Mouse (Mus musculus) liver, embryonic 12.5 days (tissue): ENCODE results near the gene Fhl4. TPM values are rescaled to one million over a fixed set of nuclear protein-coding genes. Genes with fewer than 3 reads are reported as not detected.

Experiments used
- ATAC-seq: fragments of 200-750 bp; cut with Nextera tagmentation; 2 replicates; pipeline ENCODE4 v1.8.0; 2017; ENCODE audit warnings: moderate number of reproducible peaks, mild to moderate bottlenecking, moderate library complexity
- H3K27ac ChIP-seq: fragments of 300-500 bp; sonication (generic); 2 replicates; pipeline ENCODE4 v1.5.1; 2016; ENCODE audit warnings: mild to moderate bottlenecking
- H3K27me3 ChIP-seq: fragments of 300-500 bp; sonication (generic); replicated peaks from 2 replicates; pipeline ENCODE4 v1.6.1; 2016; ENCODE audit warnings: mild to moderate bottlenecking, moderate library complexity
- H3K36me3 ChIP-seq: fragments of 300-500 bp; sonication (generic); 2 replicates; pipeline ENCODE4 v1.6.1; 2016; ENCODE audit warnings: mild to moderate bottlenecking, moderate library complexity
- H3K4me1 ChIP-seq: fragments of 300-500 bp; sonication (generic); 2 replicates; pipeline ENCODE4 v1.6.1; 2016
- H3K4me2 ChIP-seq: fragments of 300-500 bp; sonication (generic); 2 replicates; pipeline ENCODE4 v1.6.1; 2016; ENCODE audit warnings: mild to moderate bottlenecking, moderate library complexity
- H3K4me3 ChIP-seq: fragments of 300-500 bp; sonication (generic); 2 replicates; pipeline ENCODE4 v1.5.1; 2016; ENCODE audit warnings: mild to moderate bottlenecking, moderate library complexity
- H3K9ac ChIP-seq: fragments of 300-500 bp; sonication (generic); 2 replicates; pipeline ENCODE4 v1.6.1; 2016; ENCODE audit warnings: mild to moderate bottlenecking, moderate library complexity
- H3K9me3 ChIP-seq: fragments of 300-500 bp; sonication (generic); replicated peaks from 2 replicates; pipeline ENCODE4 v1.6.1; 2016; ENCODE audit warnings: mild to moderate bottlenecking, moderate library complexity
- WGBS: fragments of 180-500 bp; shearing (Covaris S2); methylation state at CpG from one replicate; pipeline ENCODE4 v1.1.7; 2016; ENCODE audit not compliant: insufficient replicate concordance; 5-methylcytosine and 5-hydroxymethylcytosine counted together
- polyA plus RNA-seq: library from polyadenylated mRNA; unstranded; fragments of >200 nt; fragmentation: Nextera tagmentation; extraction: Ambion mirVana; gene quantifications from 2 replicates; pipeline ENCODE4 v1.2.1, GENCODE M21; 2016

Gene Fhl4
- polyA plus RNA-seq, 1 experiment from 2014 or later, result 0.67 TPM

- H3K9ac ChIP-seq, result no peak overlapping the region
- WGBS, result 54% methylated on average over 4 of the region's 4 CpGs
These were observed 30.6 kb downstream of the Fhl4 start for GRCm38 (mm10) chr10:85071605-85072152.

DNA sequence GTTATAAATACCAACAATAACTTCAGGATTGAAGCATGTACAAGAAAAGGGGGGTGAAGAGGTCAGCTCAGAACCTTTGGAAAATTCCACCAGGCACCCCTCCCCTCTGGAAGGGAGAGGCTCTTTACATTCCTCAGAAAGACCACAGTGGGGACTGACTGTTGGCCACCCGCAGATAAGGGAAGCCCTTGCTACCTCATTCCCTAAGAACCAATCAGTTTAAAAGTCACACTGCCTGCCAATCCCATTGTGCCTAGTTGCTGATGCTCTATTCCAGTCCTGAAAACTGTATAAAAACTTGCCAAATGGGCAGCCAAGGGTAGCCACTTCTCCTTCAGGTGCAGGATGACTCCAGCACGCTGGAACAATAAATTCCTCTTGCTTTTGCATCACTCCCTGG is 47.4 kb downstream of the Fhl4 start:
- no peak overlapping the region for H3K27ac ChIP-seq
- H3K4me1 ChIP-seq, result no peaks in the 10 kb centered on the region
- H3K36me3 ChIP-seq, result no peaks in the 10 kb centered on the region
- H3K27me3 ChIP-seq, result no peaks in the 10 kb centered on the region; the same call in 1 of the 2 replicates
- no peak for ATAC-seq
- no peaks in the 10 kb centered on the region for H3K9me3 ChIP-seq
- H3K4me3 ChIP-seq, result no peak overlapping the region
- 61% methylated on average over 2 of the region's 2 CpGs for WGBS
- no peak overlapping the region for H3K4me2 ChIP-seq
- H3K9ac ChIP-seq, result no peak overlapping the region

More at GRCm38 (mm10) chr10:85071605-85072152, 30.6 kb downstream of the Fhl4 start:
- no peaks in the 10 kb centered on the region for H3K36me3 ChIP-seq
- H3K9me3 ChIP-seq, result no peaks in the 10 kb centered on the region
- H3K4me3 ChIP-seq, result no peak overlapping the region
- no peak for ATAC-seq
- H3K4me2 ChIP-seq, result no peak overlapping the region
- no peaks in the 10 kb centered on the region for H3K4me1 ChIP-seq
- no peak overlapping the region for H3K27ac ChIP-seq
- no peaks in the 10 kb centered on the region for H3K27me3 ChIP-seq

GRCm38 (mm10) chr10:85052451-85052850 is 49.8 kb downstream of the Fhl4 start:
- H3K4me1 ChIP-seq, result no peaks in the 10 kb centered on the region
- no peaks in the 10 kb centered on the region for H3K36me3 ChIP-seq
- H3K4me2 ChIP-seq, result no peak overlapping the region
- H3K9ac ChIP-seq, result no peak overlapping the region
- no peaks in the 10 kb centered on the region; the same call in 1 of the 2 replicates for H3K27me3 ChIP-seq
- no peak overlapping the region for H3K4me3 ChIP-seq
- no peak overlapping the region for H3K27ac ChIP-seq
- no peak for ATAC-seq
- H3K9me3 ChIP-seq, result no peaks in the 10 kb centered on the region; the same call in 1 of the 2 replicates
- WGBS, result 29% methylated on average over 4 of the region's 4 CpGs

DNA sequence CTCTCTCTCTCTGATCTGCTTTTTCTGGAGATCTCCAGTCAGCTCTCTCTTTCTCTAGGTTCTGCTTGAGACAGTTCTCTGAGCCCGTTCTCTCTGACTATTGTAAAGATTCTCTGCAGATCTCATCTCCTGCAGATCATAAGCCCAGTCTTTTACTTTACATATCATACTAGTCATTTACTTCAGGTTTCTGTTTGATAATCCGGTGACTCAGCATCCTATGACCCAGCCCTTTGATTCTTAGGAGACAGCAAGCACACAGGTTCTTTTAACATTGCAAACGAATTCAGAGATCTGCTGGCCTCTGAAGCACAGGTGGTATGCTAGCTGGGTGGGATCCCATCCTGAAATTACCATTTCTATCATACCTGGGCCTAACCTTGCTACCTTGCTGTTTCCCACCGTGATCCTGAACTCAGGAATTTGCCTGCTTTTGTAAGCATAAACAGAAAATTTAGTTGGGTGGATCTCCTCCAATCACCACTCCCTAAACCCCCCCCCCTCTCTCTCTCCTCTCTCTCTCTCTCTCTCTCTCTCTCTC is 51.6 kb downstream of the Fhl4 start:
- ATAC-seq, result no peak
- Histone ChIP-seq H3K36me3 (no peaks in the 10 kb centered on the region), H3K9ac (no peak overlapping the region), H3K4me2 (no peak overlapping the region), H3K27ac (no peak overlapping the region), H3K4me3 (no peak overlapping the region), H3K9me3 (no peaks in the 10 kb centered on the region; the same call in 1 of the 2 replicates), H3K27me3 (no peaks in the 10 kb centered on the region; the same call in 1 of the 2 replicates), H3K4me1 (no peaks in the 10 kb centered on the region)
- 36% methylated on average over 4 of the region's 4 CpGs for WGBS

DNA sequence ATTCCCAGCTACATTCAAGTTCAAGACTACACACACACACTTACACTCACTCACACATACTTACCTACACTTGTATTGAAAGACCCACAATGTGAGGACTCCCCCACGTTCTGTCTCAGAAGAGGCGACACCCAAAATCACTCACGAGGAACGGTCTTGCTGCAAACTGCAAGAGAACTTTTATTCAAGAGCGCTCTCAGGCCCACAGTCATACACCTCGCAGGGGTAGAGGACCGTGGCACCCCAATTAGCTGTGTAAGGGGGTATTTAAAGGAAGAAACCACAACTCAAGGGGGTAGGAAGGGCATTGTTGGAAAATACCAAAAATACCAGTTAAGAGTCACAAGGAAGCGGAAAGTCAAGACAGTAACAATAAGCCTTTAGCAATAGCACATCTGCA is 54.3 kb downstream of the Fhl4 start:
- Histone ChIP-seq H3K4me2 (no peak overlapping the region), H3K27ac (no peak overlapping the region), H3K9me3 (no peaks in the 10 kb centered on the region; the same call in 1 of the 2 replicates), H3K9ac (no peak overlapping the region), H3K4me3 (no peak overlapping the region), H3K4me1 (peaks cover 9% of the 10 kb centered on the region; the same call in 1 of the 2 replicates), H3K27me3 (no peaks in the 10 kb centered on the region), H3K36me3 (no peaks in the 10 kb centered on the region)
- no peak for ATAC-seq
- 82% methylated on average over 8 of the region's 8 CpGs for WGBS

DNA sequence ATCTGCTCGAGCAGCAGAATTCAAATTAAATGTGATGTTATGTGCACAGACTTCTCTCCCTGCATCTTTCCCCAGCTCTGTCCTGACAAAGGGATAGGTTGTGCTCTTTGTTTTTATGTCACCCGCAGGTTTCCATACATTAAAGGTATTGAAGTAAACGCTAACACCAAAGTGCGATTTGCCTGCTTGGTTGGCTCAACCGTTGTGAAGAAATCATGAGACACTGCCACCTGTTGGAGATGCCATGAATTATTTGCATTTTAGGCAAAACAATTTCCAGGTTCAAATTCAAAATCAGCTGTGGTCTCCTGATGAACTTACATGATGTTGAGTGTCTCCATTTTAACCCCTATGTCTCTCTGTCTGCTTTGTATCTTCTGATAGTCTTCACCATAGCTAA is 55.7 kb downstream of the Fhl4 start:
- Histone ChIP-seq H3K4me1 (peaks cover 9% of the 10 kb centered on the region; the same call in 1 of the 2 replicates), H3K4me3 (no peak overlapping the region), H3K27me3 (no peaks in the 10 kb centered on the region), H3K9me3 (no peaks in the 10 kb centered on the region; the same call in 1 of the 2 replicates), H3K4me2 (no peak overlapping the region), H3K36me3 (no peaks in the 10 kb centered on the region), H3K27ac (no peak overlapping the region), H3K9ac (no peak overlapping the region)
- no peak for ATAC-seq
- WGBS, result 25% methylated on average over 5 of the region's 5 CpGs

Other genes with a start within 250 kb of the Fhl4 start
- 6.6 and 6.9 TPM in 2 replicates for gene Ric8b, start 184.9 kb downstream of the Fhl4 start, polyA plus RNA-seq
- gene Tmem263, start 132 bp upstream of the Fhl4 start, polyA plus RNA-seq, result 24.7 and 25.0 TPM in 2 replicates
- 6.9 and 7.0 TPM in 2 replicates for gene Mterf2, start 25.5 kb upstream of the Fhl4 start, polyA plus RNA-seq
- 12.3 and 12.7 TPM in 2 replicates for gene Cry1, start 82.6 kb upstream of the Fhl4 start, polyA plus RNA-seq